Mouse (Mus musculus): ENCODE results near the gene Mrgprh. TPM values are rescaled to one million over a fixed set of nuclear protein-coding genes. Genes with fewer than 3 reads are reported as not detected.
A peak's percentile ranks its signal among the peaks of the same experiment; 100 is the strongest.

Gene Mrgprh
- polyA plus RNA-seq, 1 experiment: not detected

DNA sequence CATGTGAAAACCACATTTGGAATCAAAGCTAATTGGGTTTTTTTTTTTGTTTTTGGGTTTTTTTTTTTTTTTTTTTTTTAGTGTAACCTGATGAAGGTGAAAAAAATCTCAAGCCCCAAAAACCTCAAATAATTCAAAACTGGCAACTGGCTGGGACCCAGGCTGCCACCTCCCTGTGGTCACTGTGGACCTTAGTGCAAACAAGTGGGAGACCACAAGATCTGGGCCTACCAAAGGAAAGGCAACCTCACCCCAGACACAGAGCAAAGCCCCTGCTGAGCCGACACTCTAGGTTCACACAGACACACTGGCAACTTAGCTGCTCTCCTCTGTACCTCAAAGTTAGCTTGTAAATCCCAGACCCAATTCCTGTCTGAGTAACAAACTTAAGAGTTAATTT lies 28.5 kb downstream of the Mrgprh start:
- Histone ChIP-seq H3K9me3 (replicated peaks; ENCODE audit: control insufficient read depth, insufficient read depth, low read length, poor library complexity, severe bottlenecking) (no peaks in the 10 kb centered on the region), H3K27me3 (ENCODE audit: control insufficient read depth, insufficient read depth, low read length, poor library complexity, severe bottlenecking) (no peaks in the 10 kb centered on the region), H3K36me3 (ENCODE audit: control insufficient read depth, insufficient read depth, low read length, poor library complexity, severe bottlenecking) (peaks cover 12% of the 10 kb centered on the region; the same call in 1 of the 2 replicates), H3K27ac (ENCODE audit: insufficient read depth, low read length) (no peak overlapping the region), H3K4me1 (ENCODE audit: control insufficient read depth, insufficient read depth, low read length) (no peaks in the 10 kb centered on the region), H3K9ac (ENCODE audit: low read depth, poor library complexity, severe bottlenecking) (no peak overlapping the region), H3K4me3 (ENCODE audit: low read depth, low read length) (no peak overlapping the region)
- no peak for TF ChIP-seq CTCF (IDR thresholded peaks at IDR 0.05; ENCODE audit: low read depth, low read length)
- no peak for TF ChIP-seq EP300 (IDR thresholded peaks at IDR 0.05; ENCODE audit: insufficient read depth, low read depth, low read length)
- TF ChIP-seq POLR2A (IDR thresholded peaks at IDR 0.05; ENCODE audit: insufficient read depth, low read length): no peak

DNA sequence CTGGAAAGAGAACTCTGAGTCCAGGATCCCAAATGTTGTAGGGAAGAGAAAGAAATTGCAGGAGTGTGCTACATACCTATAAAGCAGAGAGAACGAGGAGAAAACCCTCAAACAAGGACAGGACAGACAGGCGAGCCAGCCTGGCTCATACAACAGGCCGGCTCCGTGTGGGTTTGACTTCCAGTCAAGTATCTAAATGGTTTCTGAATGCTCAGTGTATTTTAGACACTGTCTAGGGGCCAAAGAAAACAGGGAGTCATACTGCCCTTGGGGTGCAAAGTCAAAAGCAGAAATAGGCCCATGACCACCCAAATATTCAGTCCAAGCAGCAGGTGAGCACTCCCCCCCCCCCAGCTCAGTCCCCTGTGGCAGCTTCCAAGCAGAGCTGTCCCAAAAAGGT lies 30.0 kb downstream of the Mrgprh start:
- peaks cover 12% of the 10 kb centered on the region; the same call in 1 of the 2 replicates for H3K36me3 ChIP-seq (ENCODE audit: control insufficient read depth, insufficient read depth, low read length, poor library complexity, severe bottlenecking)

GRCm38 (mm10) chr17:12906436-12906835 lies 30.6 kb downstream of the Mrgprh start:
- Histone ChIP-seq H3K27ac (ENCODE audit: insufficient read depth, low read length) (no peak overlapping the region), H3K4me1 (ENCODE audit: control insufficient read depth, insufficient read depth, low read length) (no peaks in the 10 kb centered on the region), H3K9ac (ENCODE audit: low read depth, poor library complexity, severe bottlenecking) (no peak overlapping the region), H3K4me3 (ENCODE audit: low read depth, low read length) (no peak overlapping the region), H3K36me3 (ENCODE audit: control insufficient read depth, insufficient read depth, low read length, poor library complexity, severe bottlenecking) (peaks cover 12% of the 10 kb centered on the region; the same call in 1 of the 2 replicates), H3K9me3 (replicated peaks; ENCODE audit: control insufficient read depth, insufficient read depth, low read length, poor library complexity, severe bottlenecking) (no peaks in the 10 kb centered on the region), H3K27me3 (ENCODE audit: control insufficient read depth, insufficient read depth, low read length, poor library complexity, severe bottlenecking) (no peaks in the 10 kb centered on the region)
- TF ChIP-seq POLR2A (IDR thresholded peaks at IDR 0.05; ENCODE audit: insufficient read depth, low read length) (no peak), EP300 (IDR thresholded peaks at IDR 0.05; ENCODE audit: insufficient read depth, low read depth, low read length) (no peak), CTCF (IDR thresholded peaks at IDR 0.05; ENCODE audit: low read depth, low read length) (no peak)

More for the DNA sequence above, 30.0 kb downstream of the Mrgprh start:
- Histone ChIP-seq H3K9ac (ENCODE audit: low read depth, poor library complexity, severe bottlenecking) (no peak overlapping the region), H3K9me3 (replicated peaks; ENCODE audit: control insufficient read depth, insufficient read depth, low read length, poor library complexity, severe bottlenecking) (no peaks in the 10 kb centered on the region), H3K27me3 (ENCODE audit: control insufficient read depth, insufficient read depth, low read length, poor library complexity, severe bottlenecking) (no peaks in the 10 kb centered on the region), H3K27ac (ENCODE audit: insufficient read depth, low read length) (no peak overlapping the region), H3K4me3 (ENCODE audit: low read depth, low read length) (no peak overlapping the region), H3K4me1 (ENCODE audit: control insufficient read depth, insufficient read depth, low read length) (no peaks in the 10 kb centered on the region)
- TF ChIP-seq EP300 (IDR thresholded peaks at IDR 0.05; ENCODE audit: insufficient read depth, low read depth, low read length) (no peak), CTCF (IDR thresholded peaks at IDR 0.05; ENCODE audit: low read depth, low read length) (no peak), POLR2A (IDR thresholded peaks at IDR 0.05; ENCODE audit: insufficient read depth, low read length) (no peak)

- Histone ChIP-seq H3K4me3 (ENCODE audit: low read depth, low read length) (peak within 1 kb of the TSS; percentile 67), H3K9me3 (replicated peaks; ENCODE audit: control insufficient read depth, insufficient read depth, low read length, poor library complexity, severe bottlenecking) (no peaks in the 10 kb centered on the region), H3K27me3 (ENCODE audit: control insufficient read depth, insufficient read depth, low read length, poor library complexity, severe bottlenecking) (no peaks in the 10 kb centered on the region), H3K4me1 (ENCODE audit: control insufficient read depth, insufficient read depth, low read length) (no peaks in the 10 kb centered on the region), H3K36me3 (ENCODE audit: control insufficient read depth, insufficient read depth, low read length, poor library complexity, severe bottlenecking) (peaks cover 27% of the 10 kb centered on the region), H3K27ac (ENCODE audit: insufficient read depth, low read length) (no peak within 1 kb of the TSS), H3K9ac (ENCODE audit: low read depth, poor library complexity, severe bottlenecking) (peak within 1 kb of the TSS; percentile 34)
- no peak for TF ChIP-seq CTCF (IDR thresholded peaks at IDR 0.05; ENCODE audit: low read depth, low read length)
- TF ChIP-seq EP300 (IDR thresholded peaks at IDR 0.05; ENCODE audit: insufficient read depth, low read depth, low read length): no peak
- no peak for TF ChIP-seq POLR2A (IDR thresholded peaks at IDR 0.05; ENCODE audit: insufficient read depth, low read length)
These were observed 33.8 kb downstream of the Mrgprh start, which contains the start of gene Pnldc1 for GRCm38 (mm10) chr17:12909361-12910280. Pnldc1 (minus strand) TSS chr17:12910230.

DNA sequence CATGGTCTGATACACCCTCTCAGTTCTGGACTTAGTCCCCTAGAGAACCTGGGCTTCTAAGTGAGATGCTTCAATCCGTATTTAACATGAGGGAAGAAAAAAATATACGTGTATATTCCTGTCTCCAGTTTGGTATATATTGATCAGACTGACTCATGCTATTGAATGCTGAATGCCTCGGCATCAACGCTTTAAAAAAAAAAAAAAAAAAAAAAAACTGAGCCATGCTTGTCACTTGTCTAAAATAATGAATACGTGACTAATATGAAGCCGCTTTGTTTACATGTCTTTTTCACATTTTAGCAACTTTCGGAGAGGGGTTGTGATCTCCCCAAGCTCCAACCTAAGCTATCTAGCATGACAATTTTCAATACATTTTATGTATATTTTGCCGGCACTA lies 34.6 kb downstream of the Mrgprh start:
- peaks cover 27% of the 10 kb centered on the region for H3K36me3 ChIP-seq (ENCODE audit: control insufficient read depth, insufficient read depth, low read length, poor library complexity, severe bottlenecking)
- no peaks in the 10 kb centered on the region for H3K9me3 ChIP-seq (replicated peaks; ENCODE audit: control insufficient read depth, insufficient read depth, low read length, poor library complexity, severe bottlenecking)
- H3K9ac ChIP-seq (ENCODE audit: low read depth, poor library complexity, severe bottlenecking): peak overlapping the region; percentile 34; the same call in 1 of the 2 replicates
- no peaks in the 10 kb centered on the region for H3K4me1 ChIP-seq (ENCODE audit: control insufficient read depth, insufficient read depth, low read length)
- H3K27ac ChIP-seq (ENCODE audit: insufficient read depth, low read length): no peak overlapping the region
- no peak for TF ChIP-seq CTCF (IDR thresholded peaks at IDR 0.05; ENCODE audit: low read depth, low read length)
- no peak for TF ChIP-seq EP300 (IDR thresholded peaks at IDR 0.05; ENCODE audit: insufficient read depth, low read depth, low read length)
- no peak for TF ChIP-seq POLR2A (IDR thresholded peaks at IDR 0.05; ENCODE audit: insufficient read depth, low read length)
- no peaks in the 10 kb centered on the region for H3K27me3 ChIP-seq (ENCODE audit: control insufficient read depth, insufficient read depth, low read length, poor library complexity, severe bottlenecking)
- no peak overlapping the region; the same call in 1 of the 2 replicates for H3K4me3 ChIP-seq (ENCODE audit: low read depth, low read length)

DNA sequence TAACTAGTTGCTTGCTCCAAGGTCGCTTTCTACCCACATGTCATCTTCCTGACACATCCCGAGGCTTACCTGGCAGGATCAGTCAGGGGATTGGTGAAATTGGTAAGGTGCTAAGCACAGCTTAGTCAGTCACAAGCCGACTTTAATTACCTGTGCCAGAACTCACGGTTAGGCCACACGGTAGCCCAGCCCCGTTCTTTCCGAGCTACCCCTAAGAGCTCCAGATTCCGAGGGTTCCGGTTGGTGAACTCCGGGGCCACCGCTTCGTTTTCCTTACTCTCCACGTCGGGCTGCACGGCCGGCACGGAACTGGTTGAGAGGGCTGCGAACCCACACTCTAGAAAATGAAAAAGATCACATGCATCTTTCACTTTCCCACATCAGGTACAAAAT lies 39.6 kb downstream of the Mrgprh start, which contains the start of gene Tcp1:
Tcp1 (plus strand) TSS at position 214 of the 393 bp plus-strand sequence.
- TF ChIP-seq CTCF (IDR thresholded peaks at IDR 0.05; ENCODE audit: low read depth, low read length) (no peak), POLR2A (IDR thresholded peaks at IDR 0.05; ENCODE audit: insufficient read depth, low read length) (no peak), EP300 (IDR thresholded peaks at IDR 0.05; ENCODE audit: insufficient read depth, low read depth, low read length) (no peak)
- Histone ChIP-seq H3K4me1 (ENCODE audit: control insufficient read depth, insufficient read depth, low read length) (peaks cover 2% of the 10 kb centered on the region), H3K27me3 (ENCODE audit: control insufficient read depth, insufficient read depth, low read length, poor library complexity, severe bottlenecking) (no peaks in the 10 kb centered on the region), H3K36me3 (ENCODE audit: control insufficient read depth, insufficient read depth, low read length, poor library complexity, severe bottlenecking) (peaks cover 47% of the 10 kb centered on the region), H3K9me3 (replicated peaks; ENCODE audit: control insufficient read depth, insufficient read depth, low read length, poor library complexity, severe bottlenecking) (no peaks in the 10 kb centered on the region), H3K27ac (ENCODE audit: insufficient read depth, low read length) (peak within 1 kb of the TSS; percentile 62), H3K4me3 (ENCODE audit: low read depth, low read length) (peak within 1 kb of the TSS; percentile 98), H3K9ac (ENCODE audit: low read depth, poor library complexity, severe bottlenecking) (peak within 1 kb of the TSS; percentile 94)

Measured in ES-Bruce4 (cell line).